ENCODE assay signal across 8 mouse cellular contexts in the genomic region with DNA sequence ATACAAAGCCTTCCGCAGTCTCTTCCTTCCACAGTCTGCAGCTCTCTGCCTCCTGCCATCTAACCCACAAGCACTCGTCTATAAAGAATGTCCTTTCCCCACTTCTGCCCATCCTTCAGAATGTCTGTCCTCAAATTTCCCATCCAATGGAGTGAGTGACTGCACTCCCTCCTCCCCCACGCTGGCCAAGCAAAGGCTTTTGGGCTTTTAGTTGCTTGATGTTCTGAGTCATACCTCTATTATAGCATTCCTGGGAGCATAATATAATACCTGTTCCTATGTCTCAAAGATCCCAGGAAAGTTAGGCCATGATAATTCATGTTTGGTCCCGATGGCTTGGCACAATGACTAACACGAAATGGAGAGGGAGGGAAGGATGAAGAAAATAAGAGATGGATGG. TPM values are rescaled to one million over a fixed set of nuclear protein-coding genes. Genes with fewer than 3 reads are reported as not detected.
A peak's percentile ranks its signal among the peaks of the same experiment; 100 is the strongest.
DNase-seq lines count a peak whose midpoint lies in the region; ATAC-seq lines count a peak whose summit lies in the region.

No protein-coding gene starts in this region.

- 29% methylated on average over 5 of the region's 5 CpGs for WGBS in heart, embryonic 14.5 days
- 30% methylated on average over 5 of the region's 5 CpGs for WGBS in hindbrain, embryonic 12.5 days
- 28% methylated on average over 5 of the region's 5 CpGs for WGBS in midbrain, embryonic 13.5 days

- no peaks in the 10 kb centered on the region for H3K27me3 ChIP-seq in heart, embryonic 14.5 days (ENCODE audit: control insufficient read depth, insufficient read depth, low read length)
- no peaks in the 10 kb centered on the region for H3K27me3 ChIP-seq in hindbrain, embryonic 12.5 days
- no peaks in the 10 kb centered on the region for H3K27me3 ChIP-seq in midbrain, embryonic 13.5 days

- peak overlapping the region; percentile 93 for H3K4me2 ChIP-seq in heart, embryonic 14.5 days (ENCODE audit: low read length)
- H3K4me2 ChIP-seq in hindbrain, embryonic 12.5 days (replicated peaks) = peak overlapping the region; percentile 62
- peak overlapping the region; percentile 79 for H3K4me2 ChIP-seq in midbrain, embryonic 13.5 days (replicated peaks)

- peak overlapping the region; percentile 41; the same call in 1 of the 2 replicates for H3K9ac ChIP-seq in heart, embryonic 14.5 days (ENCODE audit: low read length)
- H3K9ac ChIP-seq in hindbrain, embryonic 12.5 days = peak overlapping the region; percentile 13; the same call in 1 of the 2 replicates
- peak overlapping the region; percentile 91; the same call in 1 of the 2 replicates for H3K9ac ChIP-seq in midbrain, embryonic 13.5 days (replicated peaks)

- H3K27ac ChIP-seq in heart, embryonic 14.5 days (replicated peaks in 1 of 2; ENCODE audit: control insufficient read depth in 1 of 2, insufficient read depth in 1 of 2, low read depth in 2 of 2, low read length in 2 of 2) = peak overlapping the region in 1 of 2 experiments; percentile 61; a peak in 1 of 4 replicates
- H3K27ac ChIP-seq in hindbrain, embryonic 12.5 days = peak overlapping the region; percentile 93
- peak overlapping the region; percentile 94 for H3K27ac ChIP-seq in midbrain, embryonic 13.5 days

- DNase-seq in heart, adult 9 months (ENCODE audit: low spot score in 2 of 2) = no peak
- DNase-seq in NIH3T3 (ENCODE audit: low read depth) = peak; percentile 48
- no peak for DNase-seq in layer of hippocampus, adult 9-11 months
- no peak for DNase-seq in layer of hippocampus, adult 11-12 months (ENCODE audit: low spot score)
- no peak for DNase-seq in thymus, postnatal 36 days

- no peaks in the 10 kb centered on the region for H3K9me3 ChIP-seq in heart, embryonic 14.5 days (ENCODE audit: control insufficient read depth, low read length)
- H3K9me3 ChIP-seq in hindbrain, embryonic 12.5 days (replicated peaks) = no peaks in the 10 kb centered on the region
- no peaks in the 10 kb centered on the region for H3K9me3 ChIP-seq in midbrain, embryonic 13.5 days

- H3K4me3 ChIP-seq in heart, embryonic 14.5 days (ENCODE audit: control insufficient read depth in 1 of 2, insufficient read depth in 1 of 2, low read depth in 1 of 2, low read length in 2 of 2) = peak overlapping the region; percentile 69 to 78; a peak in 3 of 4 replicates
- H3K4me3 ChIP-seq in hindbrain, embryonic 12.5 days = peak overlapping the region; percentile 71
- peak overlapping the region; percentile 66 for H3K4me3 ChIP-seq in midbrain, embryonic 13.5 days (replicated peaks)

- peaks cover 8% of the 10 kb centered on the region for H3K36me3 ChIP-seq in heart, embryonic 14.5 days (ENCODE audit: control insufficient read depth, insufficient read depth, low read length)
- peaks cover 11% of the 10 kb centered on the region for H3K36me3 ChIP-seq in hindbrain, embryonic 12.5 days
- peaks cover 12% of the 10 kb centered on the region for H3K36me3 ChIP-seq in midbrain, embryonic 13.5 days

- ATAC-seq in heart, embryonic 14.5 days (ENCODE audit: insufficient number of reproducible peaks, insufficient read depth, low FRiP score, low read depth) = no peak
- no peak for ATAC-seq in hindbrain, embryonic 12.5 days (ENCODE audit: low FRiP score)
- ATAC-seq in midbrain, embryonic 13.5 days = no peak

- peaks cover 6 to 7% of the 10 kb centered on the region in 2 experiments; a peak in 2 of 4 replicates for H3K4me1 ChIP-seq in heart, embryonic 14.5 days (ENCODE audit: control insufficient read depth in 2 of 2, insufficient read depth in 2 of 2, low read length in 2 of 2)
- peaks cover 30% of the 10 kb centered on the region for H3K4me1 ChIP-seq in hindbrain, embryonic 12.5 days
- H3K4me1 ChIP-seq in midbrain, embryonic 13.5 days (replicated peaks) = peaks cover 36% of the 10 kb centered on the region

RNA-seq across cellular contexts. Expression of a gene that starts 0.9 kb away (rescaled TPM):
- polyA plus RNA-seq in heart, embryonic 14.5 days (2014; fragmentation: Nextera tagmentation; extraction: Ambion mirVana) = 5.4 and 8.6 TPM in 2 replicates
- polyA plus RNA-seq in hindbrain, embryonic 12.5 days (2016; fragmentation: Nextera tagmentation; extraction: Ambion mirVana) = 36.5 and 36.8 TPM in 2 replicates
- polyA plus RNA-seq in midbrain, embryonic 13.5 days (2015; fragmentation: Nextera tagmentation; extraction: Ambion mirVana) = 44.8 and 45.5 TPM in 2 replicates

RNA-seq across cellular contexts. Expression of a gene that starts 20.1 kb away (rescaled TPM):
- 25.1 and 26.8 TPM in 2 replicates for polyA plus RNA-seq in heart, embryonic 14.5 days (2014; fragmentation: Nextera tagmentation; extraction: Ambion mirVana)
- polyA plus RNA-seq in hindbrain, embryonic 12.5 days (2016; fragmentation: Nextera tagmentation; extraction: Ambion mirVana) = 32.7 and 36.1 TPM in 2 replicates
- 41.9 and 43.6 TPM in 2 replicates for polyA plus RNA-seq in midbrain, embryonic 13.5 days (2015; fragmentation: Nextera tagmentation; extraction: Ambion mirVana)

RNA-seq across cellular contexts. Expression of a gene that starts 21.7 kb away (rescaled TPM):
- polyA plus RNA-seq in heart, embryonic 14.5 days (2014; fragmentation: Nextera tagmentation; extraction: Ambion mirVana) = 17.8 and 17.9 TPM in 2 replicates
- 40.2 and 40.4 TPM in 2 replicates for polyA plus RNA-seq in hindbrain, embryonic 12.5 days (2016; fragmentation: Nextera tagmentation; extraction: Ambion mirVana)
- 33.9 and 34.1 TPM in 2 replicates for polyA plus RNA-seq in midbrain, embryonic 13.5 days (2015; fragmentation: Nextera tagmentation; extraction: Ambion mirVana)

RNA-seq across cellular contexts. Expression of a gene that starts 27.7 kb away (rescaled TPM):
- polyA plus RNA-seq in heart, embryonic 14.5 days (2014; fragmentation: Nextera tagmentation; extraction: Ambion mirVana) = 0.95 and 2.0 TPM in 2 replicates
- polyA plus RNA-seq in hindbrain, embryonic 12.5 days (2016; fragmentation: Nextera tagmentation; extraction: Ambion mirVana) = 0.60 and 1.1 TPM in 2 replicates
- 0.40 and 0.44 TPM in 2 replicates for polyA plus RNA-seq in midbrain, embryonic 13.5 days (2015; fragmentation: Nextera tagmentation; extraction: Ambion mirVana)

RNA-seq across cellular contexts. Expression of a gene that starts 28.2 kb away (rescaled TPM):
- polyA plus RNA-seq in heart, embryonic 14.5 days (2014; fragmentation: Nextera tagmentation; extraction: Ambion mirVana) = 9.4 and 10.3 TPM in 2 replicates
- 2.0 and 2.1 TPM in 2 replicates for polyA plus RNA-seq in hindbrain, embryonic 12.5 days (2016; fragmentation: Nextera tagmentation; extraction: Ambion mirVana)
- polyA plus RNA-seq in midbrain, embryonic 13.5 days (2015; fragmentation: Nextera tagmentation; extraction: Ambion mirVana) = 1.4 and 1.6 TPM in 2 replicates

Comparison
In these comparisons a context has a peak if more than half of its experiments do, and no peak if none do; other contexts are left out.
1. H3K9ac ChIP-seq: peak in every context shown above with its lines; median percentile 91 in midbrain, embryonic 13.5 days; 41 in heart, embryonic 14.5 days; 13 in hindbrain, embryonic 12.5 days.